Mouse (Mus musculus) gonadal fat pad, adult 2 months (tissue): ENCODE results near the gene Zfp287. TPM values are rescaled to one million over a fixed set of nuclear protein-coding genes. Genes with fewer than 3 reads are reported as not detected.
"Not testable (repeated sequence)": the region's sequence is repeated elsewhere in the genome, so short reads cannot be mapped to it uniquely, and the experiment has no call there.

Experiments
- DNase-seq: peaks from one replicate; pipeline ENCODE4 v3.0.0-alpha.2; 2012; ENCODE audit warnings: low read depth
- polyA plus RNA-seq: library from polyadenylated mRNA; depleted of rRNA; stranded (reverse); fragments of >200 nt; gene quantifications from 2 replicates; pipeline ENCODE4 v1.2.3, GENCODE M21; 2012; rRNA removed

Gene Zfp287
- polyA plus RNA-seq = 1.5 and 1.6 TPM in 2 replicates

DNA sequence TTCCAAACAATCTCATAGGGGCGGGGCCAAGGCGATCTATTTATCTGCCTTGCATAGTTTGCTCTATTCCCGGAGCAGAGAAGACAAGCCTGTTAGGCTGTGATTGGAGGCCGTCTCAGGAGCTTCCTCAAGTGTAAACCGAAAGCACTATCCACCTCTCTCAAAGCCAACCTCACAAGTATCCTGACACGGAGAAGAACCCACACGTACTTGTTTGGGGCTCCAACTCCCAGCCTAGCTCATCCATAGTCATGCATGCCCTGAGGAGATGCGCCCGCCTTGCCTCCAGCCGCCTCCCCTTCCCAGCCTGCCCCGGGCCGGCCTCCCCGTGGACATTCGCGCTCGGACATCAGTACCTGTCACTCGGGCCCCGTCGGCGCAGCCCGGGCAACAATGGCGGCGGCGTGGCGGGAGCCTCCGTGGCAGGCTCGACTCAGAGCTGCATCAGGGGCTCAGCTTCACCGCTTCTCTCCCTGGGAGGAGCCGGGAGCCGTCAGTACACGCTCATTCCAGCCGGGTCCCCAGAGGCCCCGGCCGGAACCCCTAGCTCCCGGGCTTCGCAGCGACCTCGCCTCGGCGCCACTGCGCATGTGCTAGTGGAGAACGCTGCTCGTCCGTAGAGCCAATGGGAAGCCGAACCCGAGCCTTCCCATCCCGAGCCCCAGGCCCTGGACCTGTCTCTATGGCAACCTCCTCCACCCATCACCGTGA lies at the start of gene Zfp287:
TSS of gene Zfp287 (minus strand) at position 595 of the 711 bp plus-strand sequence.
- no peak for DNase-seq

DNA sequence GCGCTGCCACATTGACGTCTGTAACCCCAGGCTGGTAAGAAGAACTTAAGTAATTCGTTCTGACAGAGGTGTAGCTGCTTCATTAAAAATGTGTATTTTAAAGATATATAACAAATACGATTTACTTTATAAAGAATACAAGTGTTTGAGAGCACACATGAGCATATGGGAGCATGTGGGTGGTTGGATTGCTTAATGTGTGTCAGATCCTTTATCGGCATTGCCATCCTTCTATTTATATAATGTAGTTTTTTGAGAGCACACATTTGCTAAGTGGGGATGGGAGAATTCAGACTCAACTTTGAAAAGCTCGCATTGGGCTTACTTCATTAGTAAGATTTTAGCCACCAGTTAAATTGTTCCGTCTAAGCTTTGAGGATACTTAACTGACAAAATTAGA lies 44.8 kb upstream of the Zfp287 start:
- no peak for DNase-seq

GRCm38 (mm10) chr11:62760755-62761457 lies 29.2 kb upstream of the Zfp287 start:
- no peak for DNase-seq

DNA sequence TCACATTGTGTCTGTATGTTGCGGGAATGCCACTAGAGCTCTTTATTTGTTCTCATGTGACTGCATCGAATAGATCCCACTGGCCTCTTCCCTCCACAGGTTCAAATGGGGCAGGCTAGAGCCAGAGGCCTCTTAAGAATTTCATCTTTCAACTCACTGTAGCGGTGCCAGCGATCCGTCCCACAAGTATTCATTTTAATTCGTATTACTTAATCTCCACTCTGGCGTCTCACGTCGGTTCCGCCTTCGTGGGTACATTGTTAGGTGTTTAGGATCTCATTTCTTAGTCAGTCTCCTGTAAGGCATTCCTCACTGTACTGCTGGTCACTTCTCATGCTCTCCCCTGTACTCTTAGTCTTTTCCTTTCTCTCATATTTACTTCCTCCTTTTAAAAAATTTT lies 26.8 kb upstream of the Zfp287 start:
- no peak for DNase-seq

DNA sequence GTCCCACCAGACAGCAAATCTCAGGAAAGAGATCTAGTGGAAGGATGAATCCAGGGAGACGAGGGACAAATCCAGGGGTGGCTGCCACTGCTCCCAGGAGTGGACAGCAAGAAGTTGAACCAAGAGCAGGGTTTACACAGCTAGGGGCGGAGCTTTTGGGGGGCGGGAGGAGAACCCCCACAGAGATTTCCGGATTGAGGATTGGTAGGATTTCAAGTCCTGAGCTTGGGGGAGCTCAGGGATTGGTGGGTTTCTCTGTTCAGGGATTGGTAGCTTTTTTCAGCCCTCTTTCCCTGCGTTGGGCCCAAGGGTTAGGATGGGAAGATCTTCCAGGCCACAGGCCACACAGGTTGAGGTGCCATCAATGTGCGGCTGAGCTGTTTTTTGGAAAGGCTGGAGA lies 26.2 kb upstream of the Zfp287 start:
- no peak for DNase-seq

DNA sequence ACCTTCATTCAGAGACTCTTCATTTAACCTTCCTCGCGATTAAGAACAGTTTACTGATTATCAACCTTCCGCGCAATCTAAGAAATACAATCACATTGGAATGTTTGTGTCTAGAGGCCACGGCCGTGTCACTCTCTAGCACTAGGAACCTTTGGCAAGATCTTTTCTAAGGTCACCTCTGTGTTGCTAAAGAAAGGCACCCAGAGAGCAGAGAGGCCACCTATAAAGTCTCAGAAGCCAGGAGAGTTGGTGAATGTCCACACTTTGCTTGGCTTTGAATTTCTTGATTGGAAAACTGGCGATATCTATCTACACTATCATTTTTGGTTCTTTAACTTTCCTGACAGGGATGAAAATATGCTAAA lies 25.4 kb upstream of the Zfp287 start:
- no peak for DNase-seq

DNA sequence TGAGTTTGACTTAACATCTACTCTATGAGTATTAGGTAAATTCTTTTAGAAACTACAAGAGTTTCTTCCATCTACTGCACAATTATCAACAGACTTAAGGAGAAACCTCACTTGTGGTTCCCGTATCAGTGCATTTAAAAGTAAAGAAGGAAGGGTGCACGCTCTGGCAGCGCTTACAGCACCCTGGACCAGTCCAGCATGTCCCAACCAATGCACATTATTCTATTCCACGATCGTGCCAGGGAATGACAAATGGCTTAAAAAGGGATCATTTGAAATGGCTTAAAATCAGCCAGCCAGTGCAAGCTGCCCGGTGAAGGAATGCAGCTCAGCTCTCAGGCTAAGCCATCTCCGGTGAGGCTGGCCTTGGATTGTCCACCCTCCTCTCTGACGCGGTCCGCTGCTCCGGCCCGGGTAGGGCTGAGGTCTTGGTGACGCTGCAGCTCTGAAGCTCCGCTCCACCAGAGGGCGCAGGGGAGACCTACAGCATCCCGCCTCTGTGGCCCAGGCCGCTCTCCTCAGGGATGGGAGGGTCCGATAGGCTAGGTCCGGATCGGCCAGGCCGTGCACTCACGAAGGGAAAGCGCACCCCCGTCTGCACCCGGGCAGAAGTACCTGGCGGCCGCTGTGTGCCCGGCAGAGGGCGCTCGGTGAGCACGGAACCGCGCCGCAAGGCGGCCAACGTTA lies 24.9 kb upstream of the Zfp287 start:
- DNase-seq = peak; percentile 20

DNA sequence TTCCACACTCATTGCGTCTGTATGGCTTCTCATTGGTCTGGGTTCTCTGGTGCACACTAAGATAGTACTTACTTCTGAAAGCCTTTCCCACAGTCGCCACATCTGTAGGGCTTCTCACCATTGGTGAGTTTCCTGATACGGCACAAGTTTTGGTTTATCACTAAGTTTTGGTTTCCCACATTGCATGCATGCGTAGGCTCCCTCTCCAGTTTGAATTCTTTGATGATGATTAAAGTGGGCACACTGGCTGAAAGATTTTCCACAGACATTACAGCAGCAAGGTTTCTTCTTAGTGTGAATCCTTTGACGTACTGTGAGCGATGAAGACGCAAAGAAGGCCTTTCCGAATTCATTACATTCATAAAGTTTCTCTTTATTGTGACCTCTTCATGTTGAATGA lies 21.1 kb upstream of the Zfp287 start, which contains the start of gene Gm10428:
TSS of gene Gm10428 (plus strand) at position 321 of the 400 bp plus-strand sequence.
- no peak for DNase-seq

DNA sequence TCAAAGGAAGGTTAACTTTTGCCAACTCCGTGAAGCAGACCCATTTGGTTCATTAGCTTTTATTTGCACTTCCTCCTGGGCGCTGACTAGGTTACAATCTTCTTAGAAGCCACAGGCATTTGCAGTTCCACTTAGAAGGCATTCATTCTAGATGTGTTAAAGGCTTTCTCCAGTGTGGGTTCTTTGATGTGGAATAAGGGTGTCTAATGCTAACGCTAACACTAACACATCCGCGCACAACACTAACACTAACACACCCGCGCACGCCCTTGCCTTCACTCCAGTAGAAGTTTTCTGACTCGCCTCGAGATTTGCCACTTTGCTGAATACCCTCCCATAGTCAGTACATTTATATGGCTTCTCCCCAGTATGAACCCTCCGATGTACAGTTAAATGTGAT lies 20.5 kb upstream of the Zfp287 start:
- no peak for DNase-seq

DNA sequence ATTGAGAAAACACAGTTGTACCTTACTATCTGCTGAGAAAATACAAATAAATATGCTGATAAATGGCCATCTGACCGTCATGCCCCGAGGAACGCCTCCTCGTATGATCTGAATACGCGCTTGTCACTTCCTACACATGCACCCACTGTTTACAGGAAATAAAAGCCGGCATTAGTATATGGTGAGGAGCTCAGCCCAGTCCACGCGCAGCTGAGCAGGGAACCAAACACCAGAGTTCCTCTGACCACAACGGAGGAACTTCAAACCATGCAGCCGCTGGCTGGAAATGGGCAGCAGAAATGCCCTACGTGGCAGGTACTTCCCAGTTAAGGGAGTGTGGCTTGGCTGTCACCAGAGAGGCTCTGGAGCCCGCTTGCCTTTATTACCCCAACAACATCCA lies 17.7 kb upstream of the Zfp287 start:
- DNase-seq = not testable (repeated sequence)

- no peak for DNase-seq
These were observed 16.4 kb upstream of the Zfp287 start for GRCm38 (mm10) chr11:62748062-62748461.

DNA sequence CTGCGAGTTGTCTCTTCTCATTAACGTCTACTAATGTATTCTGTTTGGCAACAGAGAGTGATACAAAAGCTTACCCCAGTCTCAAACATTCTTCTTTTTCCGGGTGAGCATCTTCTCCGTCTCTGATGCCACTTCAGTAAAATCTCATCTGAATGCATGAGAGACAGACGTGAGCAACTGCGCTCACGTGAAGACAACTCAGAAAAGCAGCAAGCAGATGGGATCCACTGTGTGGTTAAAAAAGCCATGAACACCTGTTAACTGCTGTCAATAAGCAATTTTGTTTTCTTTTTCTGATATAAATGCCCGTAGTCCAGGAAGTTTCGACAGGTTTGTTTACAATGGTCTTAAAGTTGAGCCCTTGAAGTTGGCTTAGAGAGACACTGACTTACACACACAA lies 15.5 kb upstream of the Zfp287 start:
- no peak for DNase-seq

DNA sequence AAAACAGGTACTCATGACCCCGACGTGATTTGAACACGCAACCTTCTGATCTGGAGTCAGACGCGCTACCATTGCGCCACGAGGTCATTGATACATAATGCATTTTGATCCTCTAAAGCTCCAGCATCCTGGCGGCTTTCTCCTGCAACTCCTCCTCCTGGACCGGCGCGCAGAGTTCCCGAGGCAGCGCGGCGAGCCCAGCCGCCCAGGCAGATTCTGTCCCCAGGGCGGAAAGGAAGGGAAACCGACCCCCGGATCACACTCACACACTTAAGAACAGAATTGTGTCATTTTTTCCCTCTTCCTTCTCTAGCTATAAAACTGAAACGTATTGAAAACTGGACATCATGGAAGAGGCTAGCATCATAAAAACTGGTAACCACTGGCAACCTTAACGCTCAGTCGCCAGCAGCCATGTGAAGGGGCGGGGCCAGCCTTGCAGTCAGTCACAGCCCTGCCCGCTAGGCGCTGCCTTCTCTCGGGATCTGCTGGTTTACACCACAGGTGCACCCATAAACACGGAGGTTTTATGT lies 14.4 kb upstream of the Zfp287 start:
- DNase-seq = no peak

DNA sequence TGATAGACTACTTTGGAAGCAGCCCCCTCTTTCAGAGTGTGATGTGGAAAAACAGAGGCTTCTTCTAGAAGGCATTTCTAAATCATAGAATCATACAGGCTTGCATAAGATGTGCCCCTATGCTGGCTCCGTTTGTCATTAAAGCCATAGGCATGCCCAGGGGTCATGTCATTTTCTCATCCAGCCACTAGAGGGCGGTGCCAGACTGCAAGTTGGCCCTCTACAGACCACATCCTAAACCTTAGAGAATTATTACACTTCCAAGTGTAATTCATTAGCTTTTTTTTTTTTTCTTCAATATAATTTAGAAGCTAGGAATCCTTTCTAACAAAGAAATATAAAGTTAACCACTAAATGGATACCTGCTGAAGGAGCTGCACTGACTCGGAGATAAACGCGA lies 12.4 kb upstream of the Zfp287 start:
- DNase-seq = no peak

GRCm38 (mm10) chr11:62742261-62742957 lies 10.7 kb upstream of the Zfp287 start:
- no peak for DNase-seq

DNA sequence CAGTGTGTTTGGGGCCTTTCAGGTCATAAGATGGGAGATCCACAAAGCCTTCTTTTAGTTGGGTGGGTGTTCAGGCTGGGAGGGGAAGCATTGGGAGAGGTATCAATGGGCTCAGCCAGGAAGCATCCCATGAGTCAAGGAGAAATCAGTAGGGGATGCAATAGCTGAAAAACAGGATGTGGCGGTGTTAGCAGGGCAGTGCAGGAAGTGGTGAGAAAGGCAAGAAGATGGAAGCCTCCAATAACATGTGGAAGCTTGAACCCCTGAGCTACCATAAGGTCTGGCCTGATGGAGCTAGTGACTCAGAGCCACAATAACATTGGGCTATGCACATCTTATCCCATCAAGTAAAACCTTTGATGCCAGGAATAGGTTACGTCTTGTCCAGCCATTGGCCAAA lies 9.5 kb upstream of the Zfp287 start:
- DNase-seq = no peak

DNA sequence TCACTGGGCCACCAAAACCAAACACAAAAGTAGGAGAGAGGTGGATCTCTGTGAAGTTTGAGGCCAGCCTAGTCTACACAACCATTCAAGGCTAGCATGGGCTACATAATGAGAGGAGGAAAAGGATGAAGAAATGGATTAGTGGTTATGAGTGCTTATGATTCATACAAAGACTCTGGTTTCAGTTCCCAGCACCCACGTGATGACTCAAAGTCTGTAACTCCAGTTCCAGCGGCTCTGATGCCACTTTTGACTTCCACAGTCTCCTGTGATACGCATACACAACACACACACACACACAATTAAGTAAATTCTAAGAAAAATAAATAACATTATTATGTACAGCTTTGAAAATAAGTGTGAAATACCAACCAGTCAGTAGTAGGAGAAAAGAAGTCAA lies 960 bp upstream of the Zfp287 start:
- no peak for DNase-seq

GRCm38 (mm10) chr11:62732022-62732387 lies 300 bp upstream of the Zfp287 start:
- DNase-seq = no peak

DNA sequence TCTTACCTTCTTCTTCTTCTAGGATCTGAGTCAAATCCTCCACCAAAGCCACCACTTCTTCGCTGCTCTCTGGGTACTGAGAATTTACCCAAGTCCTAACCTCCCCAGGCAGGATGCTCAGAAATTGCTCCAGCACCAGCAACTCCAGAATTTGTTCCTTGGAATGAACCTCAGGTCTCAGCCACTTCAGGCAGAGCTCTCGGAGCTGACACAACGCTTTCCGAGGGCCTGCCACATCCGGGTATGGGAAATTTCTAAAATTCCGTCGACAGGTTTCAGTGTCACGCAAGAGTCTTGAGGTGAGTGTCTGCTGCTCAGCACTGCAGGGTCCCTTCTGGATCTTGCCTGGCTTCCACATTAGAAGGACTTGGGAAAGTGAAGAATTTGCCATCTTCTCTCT lies 3.4 kb downstream of the Zfp287 start:
- no peak for DNase-seq

GRCm38 (mm10) chr11:62710657-62711056 lies 21.0 kb downstream of the Zfp287 start:
- DNase-seq = no peak

DNA sequence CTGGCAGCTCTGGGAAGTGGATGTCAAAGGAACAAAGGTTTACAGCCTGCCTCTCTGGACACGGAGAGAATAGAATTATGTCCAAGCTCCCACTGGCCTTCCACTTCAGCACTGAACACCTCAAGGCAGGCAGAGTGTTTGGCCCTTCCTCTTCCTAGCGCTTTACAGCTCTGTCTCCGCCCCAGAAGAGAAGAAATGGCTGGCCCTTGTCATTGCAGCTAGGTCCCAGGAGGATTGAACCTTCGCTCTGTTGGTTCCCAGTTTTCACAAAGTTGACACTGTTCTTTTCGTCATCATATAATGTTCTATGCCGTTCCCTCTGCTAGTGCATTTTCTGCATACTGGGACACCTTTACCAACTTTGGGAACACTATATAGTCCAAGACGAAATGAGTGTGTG lies 23.5 kb downstream of the Zfp287 start:
- no peak for DNase-seq

- DNase-seq = no peak
These were observed 25.6 kb downstream of the Zfp287 start for GRCm38 (mm10) chr11:62706141-62706540.
